Mouse (Mus musculus): ENCODE measurements around the gene Il12rb2. TPM values are rescaled to one million over a fixed set of nuclear protein-coding genes. Genes with fewer than 3 reads are reported as not detected.

Gene Il12rb2
- polyA plus RNA-seq, 1 experiment from 2014 or later = 0.06 TPM

- no peaks in the 10 kb centered on the region for H3K27me3 ChIP-seq (ENCODE audit: low read depth, poor library complexity, severe bottlenecking)
- H3K36me3 ChIP-seq = no peaks in the 10 kb centered on the region
- H3K27ac ChIP-seq = no peak overlapping the region
- no peak overlapping the region for H3K4me3 ChIP-seq
- DNase-seq (ENCODE audit: low spot score) = no peak
- no peaks in the 10 kb centered on the region for H3K4me1 ChIP-seq
- no peaks in the 10 kb centered on the region for H3K9me3 ChIP-seq (replicated peaks)
- 82% methylated on average over 5 of the region's 5 CpGs for WGBS
Measured at GRCm38 (mm10) chr6:67317068-67317467, 58.9 kb downstream of the Il12rb2 start.

- Histone ChIP-seq H3K27ac (no peak overlapping the region), H3K4me3 (no peak overlapping the region), H3K36me3 (no peaks in the 10 kb centered on the region), H3K9me3 (replicated peaks) (no peaks in the 10 kb centered on the region), H3K4me1 (no peaks in the 10 kb centered on the region), H3K27me3 (ENCODE audit: low read depth, poor library complexity, severe bottlenecking) (no peaks in the 10 kb centered on the region)
- 71% methylated on average over 1 of the region's 1 CpGs for WGBS
- no peak for DNase-seq (ENCODE audit: low spot score)
Measured at GRCm38 (mm10) chr6:67314697-67315096, 61.3 kb downstream of the Il12rb2 start.

GRCm38 (mm10) chr6:67309752-67310151, 66.2 kb downstream of the Il12rb2 start:
- 90% methylated on average over 3 of the region's 3 CpGs for WGBS
- no peaks in the 10 kb centered on the region for H3K4me1 ChIP-seq

GRCm38 (mm10) chr6:67308994-67309393, 67.0 kb downstream of the Il12rb2 start:
- Histone ChIP-seq H3K4me3 (no peak overlapping the region), H3K4me1 (no peaks in the 10 kb centered on the region), H3K27me3 (ENCODE audit: low read depth, poor library complexity, severe bottlenecking) (no peaks in the 10 kb centered on the region), H3K36me3 (no peaks in the 10 kb centered on the region), H3K27ac (no peak overlapping the region), H3K9me3 (replicated peaks) (no peaks in the 10 kb centered on the region)
- 79% methylated on average over 3 of the region's 3 CpGs for WGBS
- DNase-seq (ENCODE audit: low spot score) = no peak

More at GRCm38 (mm10) chr6:67309752-67310151, 66.2 kb downstream of the Il12rb2 start:
- Histone ChIP-seq H3K9me3 (replicated peaks) (no peaks in the 10 kb centered on the region), H3K27me3 (ENCODE audit: low read depth, poor library complexity, severe bottlenecking) (no peaks in the 10 kb centered on the region), H3K4me3 (no peak overlapping the region), H3K36me3 (no peaks in the 10 kb centered on the region), H3K27ac (no peak overlapping the region)
- DNase-seq (ENCODE audit: low spot score) = no peak

GRCm38 (mm10) chr6:67303210-67303609, 72.8 kb downstream of the Il12rb2 start:
- 81% methylated on average over 10 of the region's 10 CpGs for WGBS
- Histone ChIP-seq H3K27ac (no peak overlapping the region), H3K4me3 (no peak overlapping the region), H3K4me1 (no peaks in the 10 kb centered on the region), H3K9me3 (replicated peaks) (no peaks in the 10 kb centered on the region), H3K36me3 (no peaks in the 10 kb centered on the region), H3K27me3 (ENCODE audit: low read depth, poor library complexity, severe bottlenecking) (no peaks in the 10 kb centered on the region)
- no peak for DNase-seq (ENCODE audit: low spot score)

- no peak overlapping the region for H3K27ac ChIP-seq
- no peak for DNase-seq (ENCODE audit: low spot score)
- H3K4me3 ChIP-seq = no peak overlapping the region
- H3K27me3 ChIP-seq (ENCODE audit: low read depth, poor library complexity, severe bottlenecking) = no peaks in the 10 kb centered on the region
- no peaks in the 10 kb centered on the region for H3K36me3 ChIP-seq
- whole genome bisulfite sequencing = 94% methylated on average over 4 of the region's 4 CpGs
- H3K4me1 ChIP-seq = no peaks in the 10 kb centered on the region
- no peaks in the 10 kb centered on the region for H3K9me3 ChIP-seq (replicated peaks)
Measured at GRCm38 (mm10) chr6:67302471-67302870, 73.5 kb downstream of the Il12rb2 start.

- Histone ChIP-seq H3K4me1 (no peaks in the 10 kb centered on the region), H3K4me3 (no peak overlapping the region), H3K27me3 (ENCODE audit: low read depth, poor library complexity, severe bottlenecking) (no peaks in the 10 kb centered on the region), H3K36me3 (no peaks in the 10 kb centered on the region), H3K27ac (no peak overlapping the region), H3K9me3 (replicated peaks) (no peaks in the 10 kb centered on the region)
- DNase-seq (ENCODE audit: low spot score) = no peak
- WGBS = 88% methylated on average over 3 of the region's 3 CpGs
Measured at GRCm38 (mm10) chr6:67301230-67301629, 74.8 kb downstream of the Il12rb2 start.

GRCm38 (mm10) chr6:67300710-67301163, 75.3 kb downstream of the Il12rb2 start:
- Histone ChIP-seq H3K27ac (no peak overlapping the region), H3K4me1 (no peaks in the 10 kb centered on the region), H3K4me3 (no peak overlapping the region), H3K9me3 (replicated peaks) (no peaks in the 10 kb centered on the region), H3K36me3 (no peaks in the 10 kb centered on the region), H3K27me3 (ENCODE audit: low read depth, poor library complexity, severe bottlenecking) (no peaks in the 10 kb centered on the region)
- DNase-seq (ENCODE audit: low spot score) = no peak
- WGBS = 60% methylated on average over 6 of the region's 6 CpGs

- Histone ChIP-seq H3K27me3 (ENCODE audit: low read depth, poor library complexity, severe bottlenecking) (no peaks in the 10 kb centered on the region), H3K4me1 (no peaks in the 10 kb centered on the region), H3K27ac (no peak overlapping the region), H3K4me3 (no peak overlapping the region), H3K9me3 (replicated peaks) (no peaks in the 10 kb centered on the region), H3K36me3 (no peaks in the 10 kb centered on the region)
- no peak for DNase-seq (ENCODE audit: low spot score)
- whole genome bisulfite sequencing = 80% methylated on average over 4 of the region's 4 CpGs
Measured at GRCm38 (mm10) chr6:67300300-67300699, 75.7 kb downstream of the Il12rb2 start.

GRCm38 (mm10) chr6:67298742-67299141, 77.2 kb downstream of the Il12rb2 start:
- WGBS = 85% methylated on average over 5 of the region's 5 CpGs
- no peaks in the 10 kb centered on the region for H3K27me3 ChIP-seq (ENCODE audit: low read depth, poor library complexity, severe bottlenecking)
- no peak overlapping the region for H3K4me3 ChIP-seq
- no peaks in the 10 kb centered on the region for H3K36me3 ChIP-seq
- no peak overlapping the region for H3K27ac ChIP-seq
- no peaks in the 10 kb centered on the region for H3K9me3 ChIP-seq (replicated peaks)
- H3K4me1 ChIP-seq = no peaks in the 10 kb centered on the region
- no peak for DNase-seq (ENCODE audit: low spot score)

GRCm38 (mm10) chr6:67296126-67296525, 79.9 kb downstream of the Il12rb2 start:
- 61% methylated on average over 5 of the region's 5 CpGs for WGBS
- Histone ChIP-seq H3K4me3 (no peak overlapping the region), H3K9me3 (replicated peaks) (no peaks in the 10 kb centered on the region), H3K36me3 (no peaks in the 10 kb centered on the region), H3K27me3 (ENCODE audit: low read depth, poor library complexity, severe bottlenecking) (no peaks in the 10 kb centered on the region), H3K4me1 (no peaks in the 10 kb centered on the region), H3K27ac (no peak overlapping the region)
- DNase-seq (ENCODE audit: low spot score) = no peak

- Histone ChIP-seq H3K36me3 (peaks cover 30% of the 10 kb centered on the region), H3K27me3 (ENCODE audit: low read depth, poor library complexity, severe bottlenecking) (no peaks in the 10 kb centered on the region)
Measured at GRCm38 (mm10) chr6:67292042-67292623, 83.9 kb downstream of the Il12rb2 start.

GRCm38 (mm10) chr6:67282897-67283296, 93.1 kb downstream of the Il12rb2 start:
- 94% methylated on average over 1 of the region's 1 CpGs for WGBS
- H3K4me1 ChIP-seq = 0 out of 2 replicates have a peak, but pooled peaks cover 3% of the 10 kb centered on the region
- H3K27ac ChIP-seq = no peak overlapping the region
- no peaks in the 10 kb centered on the region for H3K27me3 ChIP-seq (ENCODE audit: low read depth, poor library complexity, severe bottlenecking)
- H3K4me3 ChIP-seq = no peak overlapping the region
- no peak for DNase-seq (ENCODE audit: low spot score)
- H3K36me3 ChIP-seq = peaks cover 94% of the 10 kb centered on the region
- H3K9me3 ChIP-seq (replicated peaks) = no peaks in the 10 kb centered on the region

More at GRCm38 (mm10) chr6:67292042-67292623, 83.9 kb downstream of the Il12rb2 start:
- Histone ChIP-seq H3K4me3 (no peak overlapping the region), H3K27ac (no peak overlapping the region), H3K9me3 (replicated peaks) (no peaks in the 10 kb centered on the region), H3K4me1 (no peaks in the 10 kb centered on the region)
- DNase-seq (ENCODE audit: low spot score) = no peak
- WGBS = 83% methylated on average over 5 of the region's 5 CpGs

Measured in limb, embryonic 10.5 days (tissue).